Mouse (Mus musculus): Measurements from ENCODE around the gene Eef1a1.
"Not testable (repeated sequence)": the region's sequence is repeated elsewhere in the genome, so short reads cannot be mapped to it uniquely, and the experiment has no call there.

Eef1a1 gene

DNA sequence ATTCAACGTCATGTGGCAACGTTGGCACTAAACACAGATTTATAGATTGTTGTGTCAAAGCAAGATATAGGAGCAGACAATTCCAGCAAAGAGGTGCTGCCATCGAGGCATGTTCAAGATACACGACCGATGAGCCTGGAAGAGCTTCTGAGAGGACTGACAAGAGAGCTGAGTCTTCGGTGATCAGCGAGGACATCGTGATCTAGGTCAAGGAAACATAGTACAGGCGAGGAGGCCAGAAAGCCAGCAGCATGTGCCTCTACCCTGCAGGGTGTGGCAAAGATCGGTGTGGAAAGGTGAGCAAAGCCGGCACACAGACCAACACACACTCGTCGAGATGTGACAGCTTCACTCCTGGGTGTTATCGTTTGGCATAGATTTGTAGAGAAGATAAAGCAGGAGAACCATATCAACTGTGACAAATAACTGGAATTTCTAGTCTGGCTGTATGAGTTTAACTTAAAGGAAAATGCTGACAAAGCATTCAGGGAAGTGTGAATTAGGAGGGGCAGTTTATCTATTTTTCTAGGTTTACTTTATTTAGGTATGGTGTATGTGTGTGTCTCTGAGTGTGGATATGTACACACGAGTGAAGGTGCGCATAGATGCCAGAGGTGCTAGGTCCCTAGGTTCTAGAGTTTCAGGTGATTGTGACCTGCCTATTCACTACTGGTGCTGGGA is 19.3 kb upstream of the Eef1a1 start:
- no peak for DNase-seq (ENCODE audit: low read depth in 1 of 2, low spot score in 2 of 2)

DNA sequence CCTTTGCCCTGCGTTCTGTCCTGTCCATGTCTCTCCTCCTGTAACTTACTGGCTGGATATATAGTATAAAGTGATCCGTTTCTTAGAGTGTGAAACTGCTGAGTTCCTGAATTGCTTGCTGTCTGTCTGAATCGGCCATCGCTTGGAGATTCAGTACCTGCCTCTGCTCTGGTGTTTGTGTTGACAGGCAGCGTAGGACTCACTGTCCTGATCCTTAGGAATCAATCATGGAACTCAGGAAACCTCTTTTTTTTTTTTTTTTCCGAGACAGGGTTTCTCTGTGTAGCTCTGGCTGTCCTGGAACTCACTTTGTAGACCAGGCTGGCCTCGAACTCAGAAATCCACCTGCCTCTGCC is 17.7 kb upstream of the Eef1a1 start:
- DNase-seq (ENCODE audit: low read depth in 1 of 2, low spot score in 2 of 2), result no peak

DNA sequence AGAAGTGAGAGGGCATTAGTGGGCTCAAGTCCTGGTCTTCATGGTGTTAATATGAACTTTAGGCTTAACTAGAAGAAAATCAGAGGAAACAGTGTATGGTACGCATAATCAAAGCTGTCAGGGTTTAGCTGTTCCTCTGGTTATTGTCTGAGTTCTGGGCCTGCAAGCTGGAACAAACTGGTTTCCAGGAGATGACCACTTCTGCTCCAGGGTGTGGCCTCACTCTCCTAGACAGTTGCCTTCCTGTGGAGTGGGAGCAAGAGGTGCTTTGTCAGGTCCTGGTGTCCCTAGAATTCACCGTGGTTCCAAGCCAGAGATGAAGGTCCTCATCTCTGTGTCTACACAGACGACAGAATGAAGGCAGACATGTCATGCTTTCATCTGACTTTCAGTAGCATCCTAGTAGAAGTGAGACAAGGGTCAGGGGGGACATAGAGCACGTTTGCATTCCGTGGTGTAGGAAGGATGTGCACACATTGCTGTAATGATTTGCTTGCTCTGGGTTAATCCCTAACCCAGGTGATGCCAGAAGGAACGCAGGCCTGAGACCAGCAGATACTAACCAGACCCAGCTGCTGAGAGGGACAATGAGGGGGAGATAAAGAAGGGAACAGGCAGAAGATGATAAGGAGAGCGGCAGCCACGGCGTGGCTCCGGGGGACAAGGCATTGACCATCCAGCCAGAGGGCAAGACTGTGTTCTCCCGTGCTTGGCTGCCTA is 17.2 kb upstream of the Eef1a1 start:
- no peak for DNase-seq (ENCODE audit: low read depth in 1 of 2, low spot score in 2 of 2)

DNA sequence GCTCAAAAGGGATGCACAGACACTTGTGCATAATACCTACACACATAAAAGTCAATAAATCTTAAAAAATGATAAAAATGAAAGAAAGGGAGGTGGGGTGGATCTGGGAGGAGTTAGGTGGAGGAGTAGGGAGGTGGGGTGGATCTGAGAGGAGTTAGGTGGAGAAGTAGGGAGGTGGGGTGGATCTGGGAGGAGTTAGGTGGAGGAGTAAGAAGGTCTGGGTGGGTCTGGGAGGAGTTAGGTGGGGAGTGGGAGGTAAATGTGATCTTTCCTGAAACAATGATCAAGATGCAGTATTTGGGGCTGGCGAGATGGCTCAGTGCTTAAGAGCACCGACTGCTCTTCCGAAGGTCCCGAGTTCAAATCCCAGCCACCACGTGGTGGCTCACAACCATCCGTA is 16.3 kb upstream of the Eef1a1 start:
- DNase-seq (ENCODE audit: low read depth in 1 of 2, low spot score in 2 of 2), result no peak

DNA sequence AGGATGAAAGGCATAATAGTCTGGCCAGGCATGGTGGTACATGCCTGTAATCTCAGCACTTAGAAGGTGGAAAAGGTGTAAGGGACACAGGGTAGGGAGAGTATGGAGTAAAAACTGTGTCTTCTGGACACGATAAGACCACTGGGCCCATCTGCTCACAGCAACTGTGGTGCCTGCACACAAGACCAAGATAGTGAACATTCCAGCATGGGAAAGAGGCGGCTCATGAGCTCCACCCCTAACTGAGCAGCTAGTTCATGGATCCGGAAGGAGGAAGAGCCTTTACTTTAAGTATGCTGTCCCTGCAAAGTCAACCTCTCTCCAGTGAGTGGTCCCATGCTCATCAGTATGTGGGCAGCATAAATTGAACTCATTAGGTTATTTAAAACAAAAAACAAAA is 15.7 kb upstream of the Eef1a1 start:
- no peak for DNase-seq (ENCODE audit: low read depth in 1 of 2, low spot score in 2 of 2)

DNA sequence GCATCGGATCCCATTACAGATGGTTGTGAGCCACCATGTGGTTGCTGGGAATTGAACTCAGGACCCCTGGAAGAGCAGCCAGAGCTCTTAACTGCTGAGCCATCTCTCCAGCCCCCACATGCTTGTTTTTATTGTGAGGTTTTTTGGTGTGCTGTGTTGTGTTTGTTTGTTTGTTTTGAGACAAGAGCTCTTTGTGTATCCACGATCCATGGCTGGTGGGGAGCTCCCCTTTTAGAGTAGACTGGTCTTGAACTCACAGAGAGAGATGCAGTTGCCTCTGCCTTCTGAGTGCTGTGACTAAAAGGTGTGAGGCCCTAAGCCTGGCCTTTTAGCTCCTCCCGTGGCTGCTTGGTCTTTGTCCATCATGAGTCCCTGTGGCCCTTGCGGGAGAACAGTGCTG is 15.2 kb upstream of the Eef1a1 start:
- DNase-seq (ENCODE audit: low read depth in 1 of 2, low spot score in 2 of 2), result no peak

DNA sequence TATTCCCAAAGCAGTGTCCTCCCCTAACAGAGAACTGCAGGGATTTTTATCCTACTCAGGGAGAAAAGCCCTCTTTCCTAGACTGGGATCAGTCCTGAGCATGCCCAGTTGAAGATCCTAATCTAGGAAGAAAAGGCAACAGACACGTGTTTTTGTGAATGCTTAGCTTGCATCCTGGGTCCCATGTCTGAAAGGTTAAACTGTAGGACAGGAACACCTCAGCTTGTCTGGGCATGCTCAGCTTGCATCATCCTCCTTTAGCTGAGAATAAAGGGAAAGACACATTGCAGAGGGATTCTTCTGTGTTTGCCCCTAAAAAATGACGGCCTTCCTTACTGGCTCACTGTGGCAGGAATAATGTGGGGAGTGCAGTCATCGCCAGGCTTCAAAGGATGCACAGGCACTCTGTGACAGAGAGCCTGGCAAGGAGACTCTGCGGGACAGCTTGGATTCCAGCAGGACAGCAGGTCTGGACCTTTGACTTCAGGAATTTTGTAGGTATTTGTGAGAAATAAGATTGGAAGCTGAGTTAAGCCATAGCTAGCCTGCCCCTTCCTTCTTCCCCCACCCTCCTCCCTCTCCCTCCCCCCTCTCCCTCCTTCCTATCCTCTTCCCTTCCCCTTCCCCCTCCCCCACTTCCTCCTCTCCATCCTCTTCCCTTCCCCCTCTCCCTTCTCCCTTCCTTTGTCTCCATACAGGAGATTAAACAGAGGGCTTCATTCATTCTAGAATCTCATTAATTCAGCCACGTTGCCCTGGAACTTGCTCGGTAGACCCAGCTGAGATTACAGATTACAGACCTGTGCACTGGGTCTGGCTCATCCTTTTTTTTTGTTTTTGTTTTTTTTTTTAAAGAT is 14.5 kb upstream of the Eef1a1 start:
- no peak for DNase-seq (ENCODE audit: low read depth in 1 of 2, low spot score in 2 of 2)

DNA sequence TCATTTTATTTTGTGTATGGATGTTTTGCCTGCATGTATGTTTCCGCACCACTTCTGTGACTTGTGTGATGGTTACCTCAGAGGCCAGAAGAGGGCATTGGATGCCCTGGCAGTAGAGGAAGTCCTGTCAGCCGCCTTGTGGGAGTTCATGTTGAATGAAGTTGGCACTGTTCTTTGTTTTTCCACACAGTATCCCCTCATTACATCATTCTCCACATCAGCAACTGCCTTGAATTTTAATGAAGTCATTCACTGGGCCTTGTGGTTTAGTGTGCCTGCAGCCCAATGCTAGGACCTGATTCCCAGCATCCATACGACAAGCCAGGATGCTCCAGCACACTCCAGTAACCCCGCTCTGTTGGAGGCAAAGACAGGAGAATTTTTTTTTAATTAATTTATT is 12.3 kb upstream of the Eef1a1 start:
- no peak for DNase-seq (ENCODE audit: low read depth in 1 of 2, low spot score in 2 of 2)

DNA sequence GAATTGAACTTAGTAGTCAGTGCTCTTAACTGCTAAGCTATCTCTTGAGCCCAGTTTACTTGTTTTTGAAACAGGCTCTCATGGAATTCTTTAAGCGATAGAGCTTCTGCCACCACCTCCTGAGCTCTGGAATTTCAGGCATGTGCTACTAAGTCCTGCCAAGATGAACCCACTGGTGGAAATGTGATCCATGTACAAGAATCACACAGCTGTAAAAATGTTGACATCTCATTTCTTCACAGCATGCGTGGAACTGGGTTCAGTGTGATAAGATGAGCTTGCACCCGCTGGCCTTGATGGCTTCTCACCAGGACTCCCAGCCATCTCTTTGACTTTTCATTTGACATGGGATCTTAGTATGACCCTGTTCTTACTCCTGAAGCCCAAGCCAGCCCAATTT is 11.4 kb upstream of the Eef1a1 start:
- no peak for DNase-seq (ENCODE audit: low read depth in 1 of 2, low spot score in 2 of 2)

DNA sequence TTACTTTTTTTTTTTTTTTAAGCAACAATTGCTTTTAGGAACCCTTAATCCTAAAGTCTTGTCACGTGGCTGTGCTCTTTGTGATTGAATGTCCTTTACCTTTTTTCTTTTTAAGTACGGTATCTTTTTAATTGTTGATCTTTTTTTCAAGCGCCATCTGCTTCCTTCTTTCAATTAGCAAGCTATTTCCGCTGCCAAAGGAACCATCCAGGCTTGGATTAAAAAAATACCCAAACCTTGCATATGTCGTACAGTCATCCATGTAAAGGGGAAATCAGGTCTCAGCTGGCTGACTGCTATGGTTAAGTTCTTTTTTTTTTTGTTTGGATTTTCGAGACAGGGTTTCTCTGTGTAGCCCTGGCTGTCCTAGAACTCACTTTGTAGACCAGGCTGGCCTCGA is 4.2 kb upstream of the Eef1a1 start:
- no peak for DNase-seq (ENCODE audit: low read depth in 1 of 2, low spot score in 2 of 2)

DNA sequence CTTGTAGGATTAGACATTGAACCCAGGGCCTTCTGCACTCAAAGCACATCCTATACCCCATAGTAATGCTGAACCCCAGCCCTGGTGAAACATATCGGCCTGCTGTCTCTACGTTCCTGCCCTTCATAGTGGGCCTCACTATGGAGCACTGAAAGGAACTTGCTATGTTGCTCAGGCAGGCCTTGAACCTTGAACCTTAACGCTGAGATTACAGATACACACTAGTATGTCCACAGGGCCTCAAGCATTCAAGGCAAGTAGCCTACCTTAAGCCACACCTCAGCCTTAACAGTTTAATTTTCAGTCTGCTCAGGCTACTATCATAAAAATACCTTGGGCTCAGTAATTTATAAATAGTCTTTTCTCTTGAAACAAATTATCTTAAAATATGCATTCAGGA is 3.3 kb upstream of the Eef1a1 start:
- DNase-seq (ENCODE audit: low read depth in 1 of 2, low spot score in 2 of 2), result no peak

DNA sequence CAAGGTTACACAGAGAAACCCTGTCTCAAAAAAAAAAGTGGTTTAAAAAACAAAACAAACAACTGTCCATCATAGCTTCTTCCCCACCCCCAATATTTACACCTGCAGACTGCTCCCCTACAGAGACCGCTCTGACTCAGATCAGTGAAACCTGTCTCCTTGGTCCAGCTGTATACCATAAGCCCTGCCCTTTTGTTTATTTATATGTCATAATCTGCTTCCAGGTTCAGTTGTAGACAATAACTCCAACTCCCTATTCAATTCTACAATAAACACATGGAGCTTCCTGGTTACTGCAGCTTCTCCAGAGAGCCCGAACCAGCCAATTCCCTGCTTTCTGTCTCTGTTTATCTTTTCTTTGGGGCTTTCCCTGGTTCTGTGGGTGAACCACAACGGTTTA is 2.2 kb upstream of the Eef1a1 start:
- DNase-seq (ENCODE audit: low read depth in 1 of 2, low spot score in 2 of 2), result no peak

DNA sequence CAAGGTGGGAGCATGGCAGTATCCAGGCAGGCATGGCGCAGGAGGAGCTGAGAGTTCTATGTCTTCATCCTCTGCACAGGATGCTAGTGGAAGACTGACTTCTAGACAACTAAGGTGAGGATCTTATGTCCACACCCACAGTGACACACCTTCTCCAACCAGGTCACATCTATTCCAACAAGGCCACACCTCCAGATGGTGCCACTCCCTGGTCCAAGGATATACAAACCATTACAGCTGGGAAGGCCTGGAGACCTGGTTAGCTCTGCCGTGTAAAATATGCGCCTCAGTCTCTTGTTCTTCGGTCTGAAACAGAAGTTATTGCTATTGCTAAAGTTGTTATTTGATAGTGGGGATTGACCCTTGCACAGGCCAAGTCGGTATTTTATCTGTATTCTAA is 930 bp downstream of the Eef1a1 start:
- not testable (repeated sequence) for DNase-seq (ENCODE audit: low read depth in 1 of 2, low spot score in 2 of 2)

DNA sequence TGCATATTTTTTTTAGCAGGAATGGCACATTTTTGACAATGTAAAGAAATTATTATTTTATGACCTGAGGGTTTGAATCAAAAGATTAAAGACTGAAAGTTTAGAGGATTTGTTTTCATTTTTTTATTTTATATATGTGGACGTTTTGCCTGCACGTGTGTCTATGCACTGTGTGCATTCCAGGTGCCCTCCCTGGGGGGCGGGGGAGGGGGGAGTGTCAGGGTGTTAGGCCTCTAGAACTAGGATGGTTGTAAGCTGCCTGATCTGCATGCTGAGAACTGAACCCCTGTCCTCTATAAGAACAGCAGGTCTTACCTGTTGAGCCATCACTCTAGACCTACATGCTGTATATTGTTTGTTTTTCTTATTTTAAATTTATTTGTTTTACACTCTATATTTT is 4.3 kb downstream of the Eef1a1 start:
- no peak for DNase-seq (ENCODE audit: low read depth in 1 of 2, low spot score in 2 of 2)

DNA sequence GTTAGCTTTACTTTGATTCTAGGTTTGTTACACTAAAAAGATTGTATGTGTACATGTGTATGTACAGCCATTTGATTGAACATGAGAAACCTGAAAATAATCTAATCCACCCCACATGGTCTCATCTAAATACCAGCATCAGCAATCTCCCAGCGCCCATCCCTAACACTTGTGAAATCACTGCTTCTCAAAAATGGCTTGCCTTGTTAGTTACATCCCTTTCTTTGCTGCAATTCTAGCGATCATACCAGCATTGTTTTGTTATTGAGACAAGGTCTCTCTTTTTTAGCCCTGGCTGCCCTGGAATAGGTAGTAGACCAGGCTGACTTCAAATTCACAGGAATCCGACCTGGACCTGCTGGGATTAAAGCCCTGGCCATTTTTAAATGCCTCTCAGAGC is 6.6 kb downstream of the Eef1a1 start:
- DNase-seq (ENCODE audit: low read depth in 1 of 2, low spot score in 2 of 2), result no peak

DNA sequence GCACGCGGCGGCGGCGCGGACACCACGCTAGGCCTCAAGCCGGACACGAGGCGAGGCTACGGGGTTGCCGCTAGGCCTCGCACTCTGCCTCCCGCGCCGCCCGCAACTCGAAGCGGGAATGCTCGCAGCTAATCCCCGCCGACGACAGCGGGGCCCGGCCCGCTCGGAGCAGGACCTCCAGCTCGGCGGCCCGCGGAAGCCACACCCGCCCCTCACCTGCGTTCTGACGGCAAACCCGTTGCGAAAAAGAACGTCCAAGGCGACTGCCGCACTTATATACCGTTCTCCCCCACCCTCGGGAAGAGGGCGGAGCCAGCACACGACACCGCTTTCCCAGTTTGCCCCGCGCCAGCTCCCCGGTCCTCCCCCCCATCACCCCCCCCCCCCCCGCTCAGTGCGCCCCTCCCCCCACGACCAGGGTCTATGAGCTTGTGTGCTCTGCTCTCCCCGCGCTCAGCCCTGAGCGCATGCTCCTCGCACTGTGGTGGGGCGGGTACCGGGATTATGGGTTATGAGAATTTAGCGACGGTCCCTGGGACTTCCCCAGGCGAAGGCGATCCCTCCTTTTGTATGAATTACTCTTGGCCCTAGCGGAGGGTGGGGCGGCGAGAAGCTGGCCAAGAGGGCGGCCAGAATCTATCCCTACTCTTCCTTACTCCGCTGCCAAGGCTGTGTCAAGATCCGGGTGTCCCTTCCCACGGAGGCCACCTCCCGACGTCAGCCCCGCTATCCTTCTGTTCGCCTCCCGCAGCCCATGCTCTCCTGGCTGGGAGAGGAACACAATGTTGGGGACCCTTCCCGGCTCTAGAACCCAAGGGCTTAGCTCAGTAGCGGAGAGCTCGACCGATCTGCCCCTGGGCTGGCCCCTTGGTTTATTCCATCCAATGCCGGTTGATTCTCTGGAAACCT is 7.3 kb downstream of the Eef1a1 start:
- DNase-seq (ENCODE audit: low read depth in 1 of 2, low spot score in 2 of 2), result peak; percentile 79 to 92

DNA sequence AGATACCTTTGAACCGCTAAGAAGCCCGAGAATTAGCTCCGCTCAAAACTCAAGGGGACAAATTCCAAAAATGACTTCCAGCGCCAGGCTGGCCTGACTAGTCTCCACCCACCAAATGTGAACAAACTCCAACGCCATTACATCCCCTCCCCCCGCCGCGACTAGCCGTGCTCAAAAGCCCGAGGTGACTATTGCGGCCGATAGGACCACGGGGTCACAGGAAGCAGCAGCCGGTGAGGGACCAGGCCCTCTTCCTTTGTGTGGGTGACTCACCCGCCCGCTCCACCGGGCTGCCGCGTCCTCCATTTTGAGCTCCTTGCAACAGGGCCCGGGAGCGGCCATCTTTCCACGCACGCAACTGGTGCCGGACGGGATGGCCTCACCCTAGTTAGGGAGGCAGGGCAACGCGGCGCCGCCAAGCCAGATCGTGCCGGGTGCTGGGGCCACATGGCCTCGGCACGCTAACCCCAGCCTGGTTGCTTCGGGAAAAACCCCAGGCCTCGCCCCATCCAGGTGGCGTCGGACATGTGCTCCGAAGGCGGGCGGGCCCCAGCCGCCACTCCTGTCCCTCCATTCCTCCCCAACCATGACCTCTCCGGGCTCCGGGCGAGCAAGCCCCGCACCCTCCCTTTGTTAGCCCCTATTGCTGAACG is 8.1 kb downstream of the Eef1a1 start:
- DNase-seq (ENCODE audit: low read depth in 1 of 2, low spot score in 2 of 2), result peak; percentile 51 to 76

DNA sequence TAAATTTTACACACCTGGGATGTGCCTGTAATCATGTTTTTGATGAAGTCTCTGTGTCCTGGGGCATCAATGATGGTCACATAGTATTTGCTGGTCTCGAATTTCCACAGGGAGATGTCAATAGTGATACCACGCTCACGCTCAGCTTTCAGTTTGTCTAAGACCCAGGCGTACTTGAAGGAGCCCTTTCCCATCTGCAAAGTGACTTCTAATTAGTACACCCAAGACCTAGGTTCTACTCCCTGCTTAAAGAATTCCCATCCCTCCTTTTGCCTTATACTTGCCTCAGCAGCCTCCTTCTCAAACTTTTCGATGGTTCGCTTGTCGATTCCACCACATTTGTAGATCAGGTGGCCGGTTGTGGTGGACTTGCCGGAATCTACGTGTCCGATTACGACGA is 8.7 kb downstream of the Eef1a1 start:
- not testable (repeated sequence) for DNase-seq (ENCODE audit: low read depth in 1 of 2, low spot score in 2 of 2)

DNA sequence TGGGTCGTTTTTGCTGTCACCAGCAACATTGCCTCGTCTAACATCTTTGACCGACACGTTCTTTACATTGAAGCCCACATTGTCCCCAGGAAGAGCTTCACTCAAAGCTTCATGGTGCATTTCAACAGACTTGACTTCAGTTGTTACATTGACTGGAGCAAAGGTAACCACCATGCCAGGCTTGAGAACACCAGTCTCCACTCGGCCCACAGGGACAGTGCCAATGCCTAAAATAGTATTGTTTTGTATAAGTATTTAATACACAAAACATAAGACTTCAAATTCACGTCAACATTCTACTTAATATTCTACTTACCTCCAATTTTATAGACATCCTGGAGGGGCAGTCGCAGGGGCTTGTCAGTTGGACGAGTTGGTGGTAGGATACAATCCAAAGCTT is 9.6 kb downstream of the Eef1a1 start:
- DNase-seq (ENCODE audit: low read depth in 1 of 2, low spot score in 2 of 2), result not testable (repeated sequence)

DNA sequence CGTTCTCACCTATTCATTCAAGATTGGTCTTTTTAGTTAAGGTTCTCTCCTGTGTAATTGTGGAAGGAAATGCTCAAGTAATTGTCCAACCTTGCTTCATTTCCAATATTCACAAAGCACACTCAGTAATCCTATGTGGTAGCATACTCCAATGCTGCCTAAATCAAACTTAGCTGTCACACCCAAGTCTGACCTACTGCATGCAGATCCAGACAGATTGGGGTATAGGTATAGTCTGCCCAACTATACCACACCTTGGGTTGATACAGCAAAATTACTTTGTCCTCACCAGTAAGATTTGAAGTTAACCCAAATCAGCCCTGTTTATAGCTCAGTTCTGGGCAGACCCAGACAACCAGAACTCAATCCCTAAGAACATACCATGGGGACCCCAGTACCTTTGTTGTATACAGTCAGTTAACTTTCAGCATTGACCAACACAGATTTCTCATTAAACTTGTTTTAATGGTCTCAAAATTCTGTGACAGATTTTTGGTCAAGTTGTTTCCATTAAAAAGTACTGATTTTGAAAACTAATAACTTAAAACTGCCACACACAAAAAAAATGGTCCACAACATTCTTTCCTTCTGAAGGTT is 10.8 kb downstream of the Eef1a1 start:
- not testable (repeated sequence) for DNase-seq (ENCODE audit: low read depth in 1 of 2, low spot score in 2 of 2)

Data from monocyte, adult 2 months (primary cell).